Mouse (Mus musculus) MEL (cell line): ENCODE measurements around the gene Pnpla1. TPM values are rescaled to one million over a fixed set of nuclear protein-coding genes. Genes with fewer than 3 reads are reported as not detected.

ENCODE experiments used
- DNase-seq: peaks from one replicate; pipeline ENCODE4 v3.0.0; 2011; ENCODE audit warnings: low read depth, low spot score
- H3K27ac ChIP-seq: 2 replicates; pipeline ENCODE4 v1.5.1; 2012; ENCODE audit warnings: low read depth, mild to moderate bottlenecking, control low read depth, low read length, moderate library complexity; ENCODE audit not compliant: control insufficient read depth
- H3K27me3 ChIP-seq, 2 experiments: fragments of 150-350 bp in 1 of 2; sonication (generic) in 1 of 2; 2 replicates each; pipeline ENCODE4 v1.6.1; 2012; ENCODE audit warnings: low read length in 2 of 2, mild to moderate bottlenecking in 2 of 2, improper control_type of control experiment in 1 of 2, moderate library complexity in 1 of 2; ENCODE audit not compliant: insufficient read depth in 2 of 2, control insufficient read depth in 1 of 2
- H3K36me3 ChIP-seq, 2 experiments: 2 replicates each; pipeline ENCODE4 v1.6.1; 2012 to 2014; ENCODE audit warnings: low read length in 2 of 2, improper control_type of control experiment in 1 of 2, inconsistent platforms in 1 of 2, mild to moderate bottlenecking in 1 of 2; ENCODE audit not compliant: insufficient read depth in 2 of 2, control insufficient read depth in 1 of 2
- H3K4me1 ChIP-seq, 2 experiments: fragments of 150-350 bp in 1 of 2; sonication (generic) in 1 of 2; 2 replicates each; pipeline ENCODE4 v1.6.1; 2012; ENCODE audit warnings: low read length in 2 of 2, improper control_type of control experiment in 1 of 2, mild to moderate bottlenecking in 1 of 2; ENCODE audit not compliant: insufficient read depth in 2 of 2, control insufficient read depth in 1 of 2
- H3K4me3 ChIP-seq, 2 experiments: fragments of 150-350 bp in 1 of 2; sonication (generic) in 1 of 2; 2 replicates each; pipeline ENCODE4 v1.5.1; 2012; ENCODE audit warnings: low read depth in 2 of 2, low read length in 2 of 2, mild to moderate bottlenecking in 2 of 2, moderate library complexity in 2 of 2, control low read depth in 1 of 2, improper control_type of control experiment in 1 of 2; ENCODE audit not compliant: control insufficient read depth in 1 of 2, insufficient read depth in 1 of 2
- H3K79me2 ChIP-seq: 2 replicates; pipeline ENCODE4 v1.6.1; 2012; ENCODE audit warnings: mild to moderate bottlenecking, low read length, moderate library complexity; ENCODE audit not compliant: control insufficient read depth, poor library complexity, insufficient read depth
- H3K9ac ChIP-seq: 2 replicates; pipeline ENCODE4 v1.6.1; 2012; ENCODE audit warnings: low read depth, mild to moderate bottlenecking, control low read depth, low read length, moderate library complexity; ENCODE audit not compliant: control insufficient read depth, poor library complexity, severe bottlenecking
- H3K9me3 ChIP-seq: fragments of 150-350 bp; sonication (generic); replicated peaks from 2 replicates; pipeline ENCODE4 v1.6.1; 2012; ENCODE audit warnings: mild to moderate bottlenecking, low read length, improper control_type of control experiment, moderate library complexity; ENCODE audit not compliant: insufficient read depth
- EP300 ChIP-seq, 2 experiments: IDR thresholded peaks; 2 replicates each; pipeline ENCODE4 v1.6.1; 2011; ENCODE audit warnings: improper control_type of control experiment in 2 of 2, low read length in 2 of 2, low read depth in 1 of 2, mild to moderate bottlenecking in 1 of 2
- ETS1 ChIP-seq: IDR thresholded peaks from 2 replicates; pipeline ENCODE4 v1.6.1; 2012; ENCODE audit warnings: low read depth, mild to moderate bottlenecking, inconsistent platforms, low read length, improper control_type of control experiment, moderate library complexity
- GABPA ChIP-seq: IDR thresholded peaks from 2 replicates; pipeline ENCODE4 v1.6.1; 2012; ENCODE audit warnings: low read depth, mild to moderate bottlenecking, inconsistent platforms, low read length, improper control_type of control experiment, moderate library complexity
- GATA1 ChIP-seq: IDR thresholded peaks from 2 replicates; pipeline ENCODE4 v1.6.1; 2011; ENCODE audit warnings: low read depth, low read length, improper control_type of control experiment
- JUND ChIP-seq: IDR thresholded peaks from 2 replicates; pipeline ENCODE4 v1.6.1; 2011; ENCODE audit warnings: low read depth, mild to moderate bottlenecking, improper control_type of control experiment, low read length
- KAT2A ChIP-seq: conservative IDR thresholded peaks from 2 replicates; pipeline ENCODE4 v1.6.1; 2012; ENCODE audit warnings: low read depth, low read length, improper control_type of control experiment, inconsistent platforms
- MAX ChIP-seq: IDR thresholded peaks from 2 replicates; pipeline ENCODE4 v1.6.1; 2011; ENCODE audit warnings: low read length, improper control_type of control experiment
- MYB ChIP-seq: IDR thresholded peaks from 2 replicates; pipeline ENCODE4 v1.6.1; 2011; ENCODE audit warnings: mild to moderate bottlenecking, low read depth, low read length, improper control_type of control experiment
- MYC ChIP-seq: IDR thresholded peaks from 2 replicates; pipeline ENCODE4 v1.6.1; 2011; ENCODE audit warnings: low read depth, mild to moderate bottlenecking, low read length, improper control_type of control experiment, moderate library complexity
- NELFE ChIP-seq: IDR thresholded peaks from 2 replicates; pipeline ENCODE4 v1.6.1; 2011; ENCODE audit warnings: low read depth, low read length, improper control_type of control experiment
- NRF1 ChIP-seq: IDR thresholded peaks from 2 replicates; pipeline ENCODE4 v1.6.1; 2014; ENCODE audit warnings: low read depth, mild to moderate bottlenecking, inconsistent platforms, low read length, improper control_type of control experiment, moderate library complexity; ENCODE audit not compliant: poor library complexity, insufficient read depth, severe bottlenecking
- RAD21 ChIP-seq: IDR thresholded peaks from 2 replicates; pipeline ENCODE4 v1.6.1; 2011; ENCODE audit warnings: mild to moderate bottlenecking, low read depth, low read length, improper control_type of control experiment
- RCOR1 ChIP-seq: IDR thresholded peaks from 2 replicates; pipeline ENCODE4 v1.6.1; 2012; ENCODE audit warnings: low read depth, mild to moderate bottlenecking, inconsistent platforms, low read length, improper control_type of control experiment
- TAL1 ChIP-seq: IDR thresholded peaks from 2 replicates; pipeline ENCODE4 v1.6.1; 2012; ENCODE audit warnings: mild to moderate bottlenecking, inconsistent platforms, low read length, moderate library complexity, mixed read lengths
- TBP ChIP-seq: IDR thresholded peaks from 2 replicates; pipeline ENCODE4 v1.8.0; 2011; ENCODE audit warnings: low read depth, low read length, improper control_type of control experiment
- TCF12 ChIP-seq: IDR thresholded peaks from 2 replicates; pipeline ENCODE4 v1.6.1; 2014; ENCODE audit warnings: low read depth, mild to moderate bottlenecking, inconsistent platforms, low read length, improper control_type of control experiment, moderate library complexity
- USF1 ChIP-seq: IDR thresholded peaks from 2 replicates; pipeline ENCODE4 v1.6.1; 2014; ENCODE audit warnings: low read depth, mild to moderate bottlenecking, inconsistent platforms, low read length, improper control_type of control experiment, moderate library complexity
- USF2 ChIP-seq, 2 experiments: IDR thresholded peaks; 2 replicates each; pipeline ENCODE4 v1.6.1; 2011 to 2012; ENCODE audit warnings: improper control_type of control experiment in 2 of 2, low read length in 2 of 2, borderline replicate concordance in 1 of 2, inconsistent platforms in 1 of 2, low read depth in 1 of 2, mild to moderate bottlenecking in 1 of 2; ENCODE audit not compliant: insufficient read depth in 1 of 2
- ZC3H11A ChIP-seq: IDR thresholded peaks from 2 replicates; pipeline ENCODE4 v1.6.1; 2012; ENCODE audit warnings: low read depth, mild to moderate bottlenecking, inconsistent platforms, low read length, improper control_type of control experiment
- ZKSCAN1 ChIP-seq: IDR thresholded peaks from 2 replicates; pipeline ENCODE4 v1.6.1; 2012; ENCODE audit warnings: low read depth, mild to moderate bottlenecking, inconsistent platforms, low read length, improper control_type of control experiment, moderate library complexity
- ZMIZ1 ChIP-seq: IDR thresholded peaks from 2 replicates; pipeline ENCODE4 v1.6.1; 2012; ENCODE audit warnings: low read depth, mild to moderate bottlenecking, inconsistent platforms, low read length, improper control_type of control experiment, moderate library complexity
- polyA plus RNA-seq, 2 experiments: library from polyadenylated mRNA; stranded (reverse) in 1 of 2; unstranded in 1 of 2; fragments of >175 nt in 1 of 2; fragments of >200 nt in 1 of 2; gene quantifications; 2 replicates each; pipeline versions ENCODE4 v1.2.1 to v1.2.4; 2012; ENCODE audit warnings: low replicate concordance in 2 of 2, low read depth in 1 of 2; ENCODE audit not compliant: insufficient read length in 2 of 2, insufficient read depth in 1 of 2, missing spikeins in 1 of 2
- total RNA-seq: library from RNA; depleted of rRNA; stranded (reverse); fragments of 300-350 nt; gene quantifications from 2 replicates; pipeline ENCODE4 v1.2.3, GENCODE M21; 2012

Pnpla1 gene
- total and polyA plus RNA-seq, 3 experiments = 0.08 to 0.38 TPM; not detected in 1

- H3K79me2 ChIP-seq = no peaks in the 10 kb centered on the region
- no peaks in the 10 kb centered on the region for H3K27me3 ChIP-seq
- no peak for TF ChIP-seq ZKSCAN1
- TF ChIP-seq EP300 (IDR thresholded peaks at IDR 0.05; ENCODE audit: low read depth in 1 of 2, low read length in 2 of 2) = no peak
- TF ChIP-seq TCF12 = no peak
- TF ChIP-seq MYB = no peak
- TF ChIP-seq MAX = no peak
- no peak for TF ChIP-seq JUND
- TF ChIP-seq NELFE = no peak
- H3K27ac ChIP-seq = no peak overlapping the region
- H3K36me3 ChIP-seq = peaks cover 0 to 2% of the 10 kb centered on the region in 2 experiments; a peak in 2 of 4 replicates
- H3K9ac ChIP-seq = no peak overlapping the region
- H3K4me3 ChIP-seq = no peak overlapping the region
- H3K4me1 ChIP-seq = peaks cover 3 to 21% of the 10 kb centered on the region in 2 experiments
- H3K9me3 ChIP-seq = no peaks in the 10 kb centered on the region
- DNase-seq = no peak
These were observed 38.0 kb upstream of the Pnpla1 start for GRCm38 (mm10) chr17:28820189-28820588.

- Histone ChIP-seq H3K9me3 (no peaks in the 10 kb centered on the region), H3K4me3 (no peak overlapping the region), H3K79me2 (no peaks in the 10 kb centered on the region), H3K36me3 (peaks cover 0 to 2% of the 10 kb centered on the region in 2 experiments; a peak in 2 of 4 replicates), H3K27ac (peak overlapping the region; percentile 10; the same call in 1 of the 2 replicates), H3K27me3 (no peaks in the 10 kb centered on the region), H3K9ac (no peak overlapping the region), H3K4me1 (peaks cover 3 to 16% of the 10 kb centered on the region in 2 experiments)
- peak; percentile 86 for DNase-seq
- TF ChIP-seq TCF12 (peak; percentile 92), ETS1 (peak; percentile 88), RCOR1 (peak; percentile 56; the same call in 1 of the 2 replicates), TBP (peak; percentile 83), MYB (no peak), EP300 (IDR thresholded peaks at IDR 0.05; ENCODE audit: low read depth in 1 of 2, low read length in 2 of 2) (peak; percentile 76 to 89), MAX (0 out of 2 replicates have a peak, but pooled peaks have one; percentile 11), MYC (0 out of 2 replicates have a peak, but pooled peaks have one; percentile 10), GABPA (no peak), GATA1 (peak; percentile 80), RAD21 (no peak), USF2 (IDR thresholded peaks at IDR 0.05; ENCODE audit: borderline replicate concordance in 1 of 2, insufficient read depth in 1 of 2, low read depth in 1 of 2, low read length in 2 of 2) (no peak), ZC3H11A (no peak), ZMIZ1 (no peak), NRF1 (peak; percentile 25; the same call in 1 of the 2 replicates), TAL1 (peak; percentile 92), KAT2A (no peak), USF1 (no peak)
These were observed 35.0 kb upstream of the Pnpla1 start for GRCm38 (mm10) chr17:28823004-28823745.
